Mouse (Mus musculus) NIH3T3 (cell line): ENCODE measurements around the gene Dock8.

ENCODE experiments used
- DNase-seq: peaks from one replicate; pipeline ENCODE4 v3.0.0-alpha.2; 2012; ENCODE audit warnings: low read depth

Gene Dock8

GRCm38 (mm10) chr19:25123031-25123430 is 123.7 kb downstream of the Dock8 start:
- no peak for DNase-seq

GRCm38 (mm10) chr19:25123461-25123860 is 124.1 kb downstream of the Dock8 start:
- no peak for DNase-seq

GRCm38 (mm10) chr19:25132322-25132721 is 133.0 kb downstream of the Dock8 start:
- DNase-seq: peak; percentile 83

GRCm38 (mm10) chr19:25133959-25134358 is 134.6 kb downstream of the Dock8 start:
- DNase-seq: no peak

- DNase-seq: no peak
These were observed 136.8 kb downstream of the Dock8 start for GRCm38 (mm10) chr19:25136171-25136570.

- DNase-seq: peak; percentile 49
These were observed 138.8 kb downstream of the Dock8 start for GRCm38 (mm10) chr19:25137907-25138820.

- no peak for DNase-seq
These were observed 145.0 kb downstream of the Dock8 start for GRCm38 (mm10) chr19:25144110-25145028.

- DNase-seq: no peak
These were observed 145.8 kb downstream of the Dock8 start for GRCm38 (mm10) chr19:25145116-25145515.

GRCm38 (mm10) chr19:25146122-25146521 is 146.8 kb downstream of the Dock8 start:
- DNase-seq: peak; percentile 52

- DNase-seq: no peak
These were observed 150.5 kb downstream of the Dock8 start for GRCm38 (mm10) chr19:25149788-25150187.

- DNase-seq: no peak
These were observed 155.3 kb downstream of the Dock8 start for GRCm38 (mm10) chr19:25154506-25155178.

GRCm38 (mm10) chr19:25155250-25155649 is 155.9 kb downstream of the Dock8 start:
- DNase-seq: no peak

GRCm38 (mm10) chr19:25155709-25156108 is 156.4 kb downstream of the Dock8 start:
- no peak for DNase-seq

- peak; percentile 25 for DNase-seq
These were observed 162.9 kb downstream of the Dock8 start for GRCm38 (mm10) chr19:25162270-25162669.

GRCm38 (mm10) chr19:25163426-25163825 is 164.1 kb downstream of the Dock8 start:
- DNase-seq: no peak

- no peak for DNase-seq
These were observed 167.1 kb downstream of the Dock8 start for GRCm38 (mm10) chr19:25166412-25166811.

- DNase-seq: peak; percentile 69
These were observed 172.1 kb downstream of the Dock8 start for GRCm38 (mm10) chr19:25171395-25171794.

- DNase-seq: no peak
These were observed 177.4 kb downstream of the Dock8 start for GRCm38 (mm10) chr19:25176746-25177145.

GRCm38 (mm10) chr19:25180024-25180423 is 180.7 kb downstream of the Dock8 start:
- DNase-seq: peak; percentile 68

- peak; percentile 36 for DNase-seq
These were observed 181.2 kb downstream of the Dock8 start for GRCm38 (mm10) chr19:25180547-25180946.

- DNase-seq: no peak
These were observed 184.7 kb downstream of the Dock8 start for GRCm38 (mm10) chr19:25184076-25184475.

- peak; percentile 68 for DNase-seq
These were observed 187.0 kb downstream of the Dock8 start for GRCm38 (mm10) chr19:25186316-25186715.
